Mouse (Mus musculus): Measurements from ENCODE around the gene Cdkn1c. TPM values are rescaled to one million over a fixed set of nuclear protein-coding genes. Genes with fewer than 3 reads are reported as not detected.

Gene Cdkn1c
- polyA plus RNA-seq (2014; fragmentation: Nextera tagmentation; extraction: Ambion mirVana): 942 and 1,091 TPM in 2 replicates

DNA sequence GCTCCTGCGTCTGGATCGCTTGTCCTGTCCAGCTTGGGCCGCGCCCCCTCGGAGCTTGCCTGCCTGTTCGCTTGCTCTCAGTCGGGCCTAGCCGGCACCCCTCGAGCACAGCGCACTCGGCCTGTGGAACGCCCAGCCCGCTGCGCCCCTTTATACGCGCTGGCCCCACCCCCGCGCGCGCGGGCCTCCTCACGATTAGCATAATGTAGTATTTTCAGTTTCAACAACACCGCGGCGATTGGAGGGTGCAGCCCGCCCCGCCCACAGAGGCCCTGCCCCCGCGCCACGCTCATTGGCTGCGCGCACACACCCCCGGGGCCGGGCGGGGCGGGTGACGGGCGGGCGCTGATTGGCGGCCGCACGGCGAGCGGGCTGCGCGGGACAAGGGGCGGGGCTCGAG, at the start of gene Cdkn1c:
Gene Cdkn1c, minus strand, starts transcription at position 177 of the 400 bp plus-strand sequence.
- peak; percentile 88 for ATAC-seq (ENCODE audit: low FRiP score)
- peak within 1 kb of the TSS; percentile 82 for H3K9ac ChIP-seq (ENCODE audit: low read depth, low read length)
- peak within 1 kb of the TSS; percentile 62 for H3K4me2 ChIP-seq (replicated peaks; ENCODE audit: low read depth, low read length)
- no peaks in the 10 kb centered on the region for H3K36me3 ChIP-seq (ENCODE audit: control insufficient read depth, insufficient read depth, low read length)
- WGBS: 21% methylated on average over 48 of the region's 48 CpGs
- H3K4me1 ChIP-seq (replicated peaks; ENCODE audit: control insufficient read depth, insufficient read depth, low read length): 0 out of 2 replicates have a peak, but pooled peaks cover 2% of the 10 kb centered on the region
- peak within 1 kb of the TSS; percentile 66 for H3K4me3 ChIP-seq (ENCODE audit: low read depth, low read length)
- peak; percentile 89 for DNase-seq (ENCODE audit: low spot score)
- peak within 1 kb of the TSS; percentile 85 for H3K27ac ChIP-seq (ENCODE audit: low read depth, low read length)
- no peaks in the 10 kb centered on the region for H3K27me3 ChIP-seq (ENCODE audit: control insufficient read depth, insufficient read depth, low read length)
- H3K9me3 ChIP-seq (ENCODE audit: control insufficient read depth, low read length): peaks cover 6% of the 10 kb centered on the region; the same call in 1 of the 2 replicates

DNA sequence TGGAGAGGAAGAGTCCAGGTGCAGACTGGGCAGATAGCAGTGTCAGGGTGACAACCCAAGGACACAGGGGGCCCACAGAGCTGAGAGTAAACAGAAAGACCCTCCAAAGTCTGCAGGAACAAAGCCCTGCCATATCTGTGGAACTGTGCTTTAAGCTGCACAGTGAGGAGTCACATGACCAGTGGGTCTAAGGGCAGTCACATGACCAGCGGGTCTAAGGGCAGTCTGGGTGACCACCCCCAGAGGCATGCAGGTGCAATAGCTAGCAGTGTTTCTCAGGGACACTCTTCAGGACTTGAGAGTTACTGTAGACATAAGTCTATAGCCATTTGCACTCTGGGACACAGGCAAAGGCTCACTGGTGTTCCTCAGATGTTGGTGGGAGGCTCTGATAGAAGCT, 48.7 kb upstream of the Cdkn1c start:
- DNase-seq (ENCODE audit: low spot score) (no peak), ATAC-seq (ENCODE audit: low FRiP score) (no peak)
- H3K4me3 ChIP-seq (ENCODE audit: low read depth, low read length): no peak overlapping the region
- no peaks in the 10 kb centered on the region for H3K9me3 ChIP-seq (ENCODE audit: control insufficient read depth, low read length)
- H3K36me3 ChIP-seq (ENCODE audit: control insufficient read depth, insufficient read depth, low read length): peaks cover 9% of the 10 kb centered on the region
- no peak overlapping the region for H3K4me2 ChIP-seq (replicated peaks; ENCODE audit: low read depth, low read length)
- H3K9ac ChIP-seq (ENCODE audit: low read depth, low read length): no peak overlapping the region
- H3K27me3 ChIP-seq (ENCODE audit: control insufficient read depth, insufficient read depth, low read length): peaks cover 5% of the 10 kb centered on the region
- no peak overlapping the region for H3K27ac ChIP-seq (ENCODE audit: low read depth, low read length)
- 67% methylated on average over 1 of the region's 1 CpGs for WGBS
- no peaks in the 10 kb centered on the region for H3K4me1 ChIP-seq (replicated peaks; ENCODE audit: control insufficient read depth, insufficient read depth, low read length)

DNA sequence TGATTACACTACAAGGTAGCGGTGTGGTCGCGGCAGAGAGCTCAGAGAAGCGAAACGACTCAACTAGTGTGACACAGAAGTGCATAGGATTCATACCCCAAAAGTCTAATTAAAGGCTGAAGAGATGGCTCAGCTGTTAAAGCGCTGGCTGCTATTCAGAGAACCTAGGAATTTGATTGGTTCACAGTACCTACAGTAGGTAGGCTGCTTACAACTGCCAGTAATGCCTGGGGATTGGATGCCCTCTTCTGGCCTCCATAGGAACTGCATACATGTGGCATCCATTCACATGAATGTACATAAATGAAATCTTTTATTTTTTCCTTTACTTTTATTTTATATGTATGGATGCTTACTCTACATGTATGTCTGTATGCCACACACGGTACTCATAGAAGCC, 45.8 kb upstream of the Cdkn1c start:
- Histone ChIP-seq H3K27ac (ENCODE audit: low read depth, low read length) (no peak overlapping the region), H3K4me3 (ENCODE audit: low read depth, low read length) (no peak overlapping the region), H3K36me3 (ENCODE audit: control insufficient read depth, insufficient read depth, low read length) (no peaks in the 10 kb centered on the region), H3K27me3 (ENCODE audit: control insufficient read depth, insufficient read depth, low read length) (peaks cover 29% of the 10 kb centered on the region), H3K4me2 (replicated peaks; ENCODE audit: low read depth, low read length) (no peak overlapping the region), H3K9ac (ENCODE audit: low read depth, low read length) (no peak overlapping the region), H3K4me1 (replicated peaks; ENCODE audit: control insufficient read depth, insufficient read depth, low read length) (no peaks in the 10 kb centered on the region), H3K9me3 (ENCODE audit: control insufficient read depth, low read length) (no peaks in the 10 kb centered on the region)
- DNase-seq (ENCODE audit: low spot score) (peak; percentile 69), ATAC-seq (ENCODE audit: low FRiP score) (no peak)
- WGBS: 32% methylated on average over 7 of the region's 7 CpGs

DNA sequence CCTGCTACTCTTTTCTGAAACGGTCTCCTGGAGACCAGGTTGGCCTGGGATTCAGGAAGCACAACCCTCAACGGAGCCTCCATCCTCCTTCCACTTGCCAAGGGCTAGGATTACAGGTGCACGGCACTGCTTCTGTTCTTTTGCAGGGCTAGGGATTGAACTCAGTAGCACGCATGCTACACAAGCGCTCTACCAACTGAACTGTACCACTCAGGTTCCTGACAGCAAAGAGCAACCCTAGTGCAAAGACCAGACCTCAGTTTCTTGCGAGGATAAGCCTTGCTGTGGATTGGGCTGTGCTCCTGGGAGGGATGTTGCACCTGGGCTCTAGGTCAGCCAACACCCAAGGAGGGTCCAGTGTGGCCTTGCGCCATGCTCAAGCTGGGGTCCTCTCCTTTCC, 45.4 kb upstream of the Cdkn1c start:
- WGBS: 65% methylated on average over 7 of the region's 7 CpGs
- H3K27ac ChIP-seq (ENCODE audit: low read depth, low read length): no peak overlapping the region

DNA sequence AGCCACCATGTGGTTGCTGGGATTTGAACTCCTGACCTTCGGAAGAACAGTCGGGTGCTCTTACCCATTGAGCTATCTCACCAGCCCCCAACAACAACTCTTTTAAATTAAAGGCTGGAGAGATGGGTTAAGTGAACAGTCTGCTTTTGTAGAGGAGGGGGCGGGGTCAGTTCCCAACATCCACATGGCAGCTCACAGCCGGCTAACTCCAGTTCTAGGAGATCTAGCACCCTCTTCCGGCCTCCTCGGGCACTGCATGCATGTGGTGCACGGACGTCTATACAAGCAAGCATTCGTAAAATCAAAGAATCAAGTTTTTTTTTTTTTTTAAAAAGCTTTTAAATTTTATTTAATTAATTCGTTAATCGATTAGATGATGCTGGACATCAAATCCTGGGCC, 45.0 kb upstream of the Cdkn1c start:
- Histone ChIP-seq H3K4me2 (replicated peaks; ENCODE audit: low read depth, low read length) (no peak overlapping the region), H3K36me3 (ENCODE audit: control insufficient read depth, insufficient read depth, low read length) (no peaks in the 10 kb centered on the region), H3K9ac (ENCODE audit: low read depth, low read length) (no peak overlapping the region), H3K9me3 (ENCODE audit: control insufficient read depth, low read length) (no peaks in the 10 kb centered on the region), H3K27ac (ENCODE audit: low read depth, low read length) (no peak overlapping the region), H3K4me1 (replicated peaks; ENCODE audit: control insufficient read depth, insufficient read depth, low read length) (no peaks in the 10 kb centered on the region), H3K27me3 (ENCODE audit: control insufficient read depth, insufficient read depth, low read length) (peaks cover 37% of the 10 kb centered on the region), H3K4me3 (ENCODE audit: low read depth, low read length) (no peak overlapping the region)
- peak; percentile 76 for DNase-seq (ENCODE audit: low spot score)
- no peak for ATAC-seq (ENCODE audit: low FRiP score)
- WGBS: 25% methylated on average over 11 of the region's 11 CpGs

More for the DNA sequence above, 45.4 kb upstream of the Cdkn1c start:
- Histone ChIP-seq H3K9ac (ENCODE audit: low read depth, low read length) (no peak overlapping the region), H3K27me3 (ENCODE audit: control insufficient read depth, insufficient read depth, low read length) (peaks cover 33% of the 10 kb centered on the region), H3K4me1 (replicated peaks; ENCODE audit: control insufficient read depth, insufficient read depth, low read length) (no peaks in the 10 kb centered on the region), H3K4me2 (replicated peaks; ENCODE audit: low read depth, low read length) (no peak overlapping the region), H3K9me3 (ENCODE audit: control insufficient read depth, low read length) (no peaks in the 10 kb centered on the region), H3K4me3 (ENCODE audit: low read depth, low read length) (no peak overlapping the region), H3K36me3 (ENCODE audit: control insufficient read depth, insufficient read depth, low read length) (no peaks in the 10 kb centered on the region)
- DNase-seq (ENCODE audit: low spot score) (no peak), ATAC-seq (ENCODE audit: low FRiP score) (no peak)

DNA sequence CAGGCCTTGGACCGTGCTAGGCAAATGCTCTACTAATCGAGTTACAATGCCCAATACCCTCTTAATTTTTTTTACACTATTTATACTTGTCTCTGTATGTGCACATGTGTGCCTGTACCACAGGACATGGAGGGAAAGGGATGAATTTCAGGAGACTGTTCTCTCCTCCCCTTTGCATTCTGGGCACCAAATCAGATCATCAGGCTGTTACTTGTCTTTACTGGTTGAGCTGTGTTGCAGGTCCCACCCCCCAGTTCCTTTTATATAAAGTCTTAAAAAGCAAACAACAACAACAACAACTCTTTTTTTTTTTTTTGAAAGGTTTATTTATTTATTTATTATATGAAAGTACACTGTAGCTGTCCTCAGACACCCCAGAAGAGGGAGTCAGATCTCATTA, 44.6 kb upstream of the Cdkn1c start:
- H3K36me3 ChIP-seq (ENCODE audit: control insufficient read depth, insufficient read depth, low read length): no peaks in the 10 kb centered on the region
- no peak overlapping the region for H3K4me2 ChIP-seq (replicated peaks; ENCODE audit: low read depth, low read length)
- H3K27me3 ChIP-seq (ENCODE audit: control insufficient read depth, insufficient read depth, low read length): peaks cover 41% of the 10 kb centered on the region
- no peaks in the 10 kb centered on the region for H3K9me3 ChIP-seq (ENCODE audit: control insufficient read depth, low read length)
- no peak overlapping the region for H3K4me3 ChIP-seq (ENCODE audit: low read depth, low read length)
- no peaks in the 10 kb centered on the region for H3K4me1 ChIP-seq (replicated peaks; ENCODE audit: control insufficient read depth, insufficient read depth, low read length)
- DNase-seq (ENCODE audit: low spot score): no peak
- no peak overlapping the region for H3K9ac ChIP-seq (ENCODE audit: low read depth, low read length)
- ATAC-seq (ENCODE audit: low FRiP score): no peak
- H3K27ac ChIP-seq (ENCODE audit: low read depth, low read length): no peak overlapping the region
- 85% methylated on average over 2 of the region's 2 CpGs for WGBS

DNA sequence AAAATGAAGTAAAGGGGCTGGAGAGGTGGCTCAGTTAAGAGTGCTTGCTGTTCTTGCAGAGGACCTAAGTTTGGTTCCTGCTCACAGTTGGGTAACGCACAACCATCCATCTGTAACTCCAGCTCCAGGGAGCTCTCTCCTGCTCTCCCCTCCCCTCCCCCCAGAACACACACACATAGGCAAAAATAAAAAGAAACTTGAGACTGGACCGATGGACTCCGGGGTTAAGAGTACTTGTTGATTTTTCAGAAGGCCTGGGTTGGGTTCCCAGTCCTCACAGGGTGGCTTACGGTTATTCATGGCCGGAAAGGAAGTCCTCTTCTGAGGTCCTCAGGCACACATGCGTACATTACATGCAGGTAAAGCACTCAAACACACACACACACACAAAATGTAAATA, 43.1 kb upstream of the Cdkn1c start:
- Histone ChIP-seq H3K36me3 (ENCODE audit: control insufficient read depth, insufficient read depth, low read length) (no peaks in the 10 kb centered on the region), H3K9ac (ENCODE audit: low read depth, low read length) (no peak overlapping the region), H3K27ac (ENCODE audit: low read depth, low read length) (no peak overlapping the region), H3K4me1 (replicated peaks; ENCODE audit: control insufficient read depth, insufficient read depth, low read length) (no peaks in the 10 kb centered on the region), H3K27me3 (ENCODE audit: control insufficient read depth, insufficient read depth, low read length) (peaks cover 44% of the 10 kb centered on the region), H3K4me3 (ENCODE audit: low read depth, low read length) (no peak overlapping the region), H3K9me3 (ENCODE audit: control insufficient read depth, low read length) (no peaks in the 10 kb centered on the region), H3K4me2 (replicated peaks; ENCODE audit: low read depth, low read length) (no peak overlapping the region)
- no peak for ATAC-seq (ENCODE audit: low FRiP score)
- DNase-seq (ENCODE audit: low spot score): no peak
- whole genome bisulfite sequencing: 78% methylated on average over 6 of the region's 6 CpGs

DNA sequence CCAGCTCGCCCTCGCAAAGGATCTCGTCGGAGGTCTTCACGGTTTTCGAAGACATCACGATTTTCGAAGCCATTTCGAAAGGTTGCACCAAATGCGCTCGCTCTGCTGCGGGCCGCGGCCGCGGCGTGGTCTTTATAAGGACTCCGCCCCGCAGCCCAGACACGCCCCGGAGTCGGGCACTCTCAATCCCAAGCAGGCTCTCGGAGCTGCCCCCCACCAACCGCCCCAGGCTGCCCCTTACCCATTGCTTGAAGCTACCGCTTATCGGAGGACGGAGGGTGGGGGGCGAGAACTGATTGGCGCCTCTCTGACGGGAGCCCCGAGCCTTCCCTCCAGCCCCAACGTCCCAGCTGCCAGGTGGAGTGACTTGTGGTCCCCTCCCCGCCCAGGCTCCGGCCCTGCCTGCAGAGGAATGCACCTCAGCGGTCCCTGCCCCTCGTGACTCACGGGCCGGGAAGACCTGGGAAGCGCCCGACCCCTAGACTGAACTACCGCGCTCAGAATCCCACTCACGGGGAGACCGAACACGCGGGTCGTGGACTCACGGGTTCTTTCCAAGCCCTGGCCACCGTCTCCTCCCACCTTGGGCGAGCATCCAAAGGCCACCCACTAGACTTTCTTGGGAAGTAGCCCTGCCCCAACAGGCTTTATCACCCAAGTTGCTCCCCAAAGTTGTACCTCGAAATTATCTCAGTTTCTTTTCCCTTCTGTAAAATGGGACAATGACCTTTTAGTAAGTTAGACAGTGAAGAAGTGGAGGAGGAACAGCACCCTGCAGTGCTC, 41.8 kb upstream of the Cdkn1c start, which contains the start of gene Phlda2:
Gene Phlda2, minus strand, starts transcription at position 733 of the 783 bp plus-strand sequence.
- Histone ChIP-seq H3K4me2 (replicated peaks; ENCODE audit: low read depth, low read length) (peak within 1 kb of the TSS; percentile 51), H3K27me3 (ENCODE audit: control insufficient read depth, insufficient read depth, low read length) (peaks cover 44% of the 10 kb centered on the region), H3K27ac (ENCODE audit: low read depth, low read length) (no peak within 1 kb of the TSS), H3K4me1 (replicated peaks; ENCODE audit: control insufficient read depth, insufficient read depth, low read length) (no peaks in the 10 kb centered on the region), H3K9ac (ENCODE audit: low read depth, low read length) (peak within 1 kb of the TSS; percentile 27), H3K4me3 (ENCODE audit: low read depth, low read length) (peak within 1 kb of the TSS; percentile 34), H3K9me3 (ENCODE audit: control insufficient read depth, low read length) (no peaks in the 10 kb centered on the region), H3K36me3 (ENCODE audit: control insufficient read depth, insufficient read depth, low read length) (no peaks in the 10 kb centered on the region)
- DNase-seq (ENCODE audit: low spot score): no peak
- 4% methylated on average over 51 of the region's 51 CpGs for WGBS
- no peak for ATAC-seq (ENCODE audit: low FRiP score)
